Mouse (Mus musculus) spleen, adult 2 months (tissue): ENCODE data around the gene Morc1.

Experiments used
- CTCF ChIP-seq: fragments of 200-500 bp; IDR thresholded peaks from 2 replicates; pipeline ENCODE4 v1.5.1; 2011; ENCODE audit warnings: mild to moderate bottlenecking, inconsistent platforms; ENCODE audit not compliant: insufficient read depth, insufficient read length, insufficient replicate concordance; ENCODE audit errors: extremely low read depth
- POLR2A ChIP-seq: fragments of 200-500 bp; IDR thresholded peaks from 2 replicates; pipeline ENCODE4 v1.6.1; 2011; ENCODE audit warnings: low read depth, low read length, inconsistent platforms

- TF ChIP-seq CTCF = no peak
- no peak for TF ChIP-seq POLR2A
Measured at GRCm38 (mm10) chr16:48611436-48611835, 180.4 kb downstream of the Morc1 start.
